ENCODE assay signal across 8 mouse cellular contexts in the genomic region with DNA sequence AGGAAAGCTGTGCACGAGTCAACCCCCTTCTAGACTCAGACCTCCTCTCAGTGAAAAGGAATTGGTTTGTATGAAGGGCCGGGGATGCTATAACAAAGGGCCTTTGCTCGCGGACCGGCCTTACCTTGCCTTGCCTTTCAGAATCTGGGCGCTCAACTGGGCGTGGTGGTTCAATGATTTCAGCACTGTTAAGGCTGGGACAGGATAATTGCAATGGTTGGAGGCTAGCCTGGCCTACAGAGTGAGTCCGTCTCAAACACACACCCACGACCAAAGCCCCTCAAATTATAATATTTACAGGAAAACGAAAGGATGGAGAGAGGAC. TPM values are rescaled to one million over a fixed set of nuclear protein-coding genes. Genes with fewer than 3 reads are reported as not detected.
DNase-seq lines count a peak whose midpoint lies in the region; ATAC-seq and TF ChIP-seq lines count a peak whose summit lies in the region.

A gene (minus strand): TSS at position 132 of the 325 bp plus-strand sequence.

- no peak for TF ChIP-seq CTCF in cortical plate, adult 2 months (IDR thresholded peaks at IDR 0.05; ENCODE audit: extremely low read depth, insufficient read depth, low read length)

- peak within 1 kb of the TSS; percentile 91 for H3K4me2 ChIP-seq in kidney, embryonic 15.5 days
- H3K4me2 ChIP-seq in hindbrain, embryonic 12.5 days (replicated peaks): peak within 1 kb of the TSS; percentile 91
- H3K4me2 ChIP-seq in midbrain, embryonic 11.5 days: peak within 1 kb of the TSS; percentile 96

- no peaks in the 10 kb centered on the region; the same call in 1 of the 2 replicates for H3K9me3 ChIP-seq in kidney, embryonic 15.5 days (replicated peaks)
- H3K9me3 ChIP-seq in hindbrain, embryonic 12.5 days (replicated peaks): no peaks in the 10 kb centered on the region
- H3K9me3 ChIP-seq in midbrain, embryonic 11.5 days (ENCODE audit: control insufficient read depth, low read length): no peaks in the 10 kb centered on the region

- ATAC-seq in kidney, embryonic 15.5 days (replicated peaks; ENCODE audit: low FRiP score): no peak
- ATAC-seq in hindbrain, embryonic 12.5 days (ENCODE audit: low FRiP score): peak; percentile 57; the same call in 1 of the 2 replicates
- peak; percentile 64 for ATAC-seq in midbrain, embryonic 11.5 days (ENCODE audit: low FRiP score)

- peak within 1 kb of the TSS; percentile 52 for H3K4me3 ChIP-seq in kidney, embryonic 15.5 days (replicated peaks)
- H3K4me3 ChIP-seq in cortical plate, adult 2 months (ENCODE audit: insufficient read depth, low read length): peak within 1 kb of the TSS; percentile 36
- peak within 1 kb of the TSS; percentile 41 for H3K4me3 ChIP-seq in hindbrain, embryonic 12.5 days
- H3K4me3 ChIP-seq in midbrain, embryonic 11.5 days (ENCODE audit: low read depth, low read length): peak within 1 kb of the TSS; percentile 47

- peak within 1 kb of the TSS; percentile 53 for H3K9ac ChIP-seq in kidney, embryonic 15.5 days
- peak within 1 kb of the TSS; percentile 64 for H3K9ac ChIP-seq in hindbrain, embryonic 12.5 days
- H3K9ac ChIP-seq in midbrain, embryonic 11.5 days (ENCODE audit: low read length): peak within 1 kb of the TSS; percentile 55

- H3K27ac ChIP-seq in kidney, embryonic 15.5 days: peak within 1 kb of the TSS; percentile 59
- H3K27ac ChIP-seq in cortical plate, adult 2 months (ENCODE audit: insufficient read depth, low read length): no peak within 1 kb of the TSS
- H3K27ac ChIP-seq in hindbrain, embryonic 12.5 days: peak within 1 kb of the TSS; percentile 49
- no peak within 1 kb of the TSS for H3K27ac ChIP-seq in midbrain, embryonic 11.5 days (ENCODE audit: low read depth, low read length)

- no peak for TF ChIP-seq POLR2A in cortical plate, adult 2 months (IDR thresholded peaks at IDR 0.05; ENCODE audit: extremely low read depth, insufficient read depth, low read length)

- H3K4me1 ChIP-seq in kidney, embryonic 15.5 days: peaks cover 22% of the 10 kb centered on the region
- no peaks in the 10 kb centered on the region for H3K4me1 ChIP-seq in cortical plate, adult 2 months (ENCODE audit: control insufficient read depth, insufficient read depth, low read length)
- peaks cover 17% of the 10 kb centered on the region for H3K4me1 ChIP-seq in hindbrain, embryonic 12.5 days
- peaks cover 8% of the 10 kb centered on the region for H3K4me1 ChIP-seq in midbrain, embryonic 11.5 days (ENCODE audit: control insufficient read depth, insufficient read depth, low read length)

- H3K36me3 ChIP-seq in kidney, embryonic 15.5 days: no peaks in the 10 kb centered on the region
- H3K36me3 ChIP-seq in hindbrain, embryonic 12.5 days: no peaks in the 10 kb centered on the region
- no peaks in the 10 kb centered on the region for H3K36me3 ChIP-seq in midbrain, embryonic 11.5 days (ENCODE audit: control insufficient read depth, insufficient read depth, low read length)

- 13% methylated on average over 10 of the region's 10 CpGs for WGBS in kidney, embryonic 15.5 days
- WGBS in hindbrain, embryonic 12.5 days: 5% methylated on average over 10 of the region's 10 CpGs
- 5% methylated on average over 10 of the region's 10 CpGs for WGBS in midbrain, embryonic 11.5 days

- H3K27me3 ChIP-seq in kidney, embryonic 15.5 days: peaks cover 23% of the 10 kb centered on the region
- peaks cover 19% of the 10 kb centered on the region for H3K27me3 ChIP-seq in hindbrain, embryonic 12.5 days
- peaks cover 10% of the 10 kb centered on the region for H3K27me3 ChIP-seq in midbrain, embryonic 11.5 days (ENCODE audit: control insufficient read depth, insufficient read depth, low read length)

- DNase-seq in kidney, adult 9 months: no peak
- DNase-seq in midbrain, embryonic 11.5 days (ENCODE audit: low spot score, missing footprints): peak; percentile 92
- no peak for DNase-seq in urinary bladder, adult 2 months (ENCODE audit: low spot score)
- DNase-seq in MN1 (ENCODE audit: low spot score): no peak
- no peak for DNase-seq in cerebellum, postnatal 10 days

RNA-seq across cellular contexts. Expression of the gene that starts here (rescaled TPM):
- 25.4 and 30.4 TPM in 2 replicates for polyA plus RNA-seq in kidney, embryonic 15.5 days (2015; fragmentation: Nextera tagmentation; extraction: Ambion mirVana)
- polyA plus RNA-seq in cortical plate, adult 2 months (2012; rRNA removed): 1.9 and 3.5 TPM in 2 replicates
- polyA plus RNA-seq in hindbrain, embryonic 12.5 days (2016; fragmentation: Nextera tagmentation; extraction: Ambion mirVana): 2.6 and 3.3 TPM in 2 replicates
- 1.5 and 2.1 TPM in 2 replicates for polyA plus RNA-seq in midbrain, embryonic 11.5 days (2014; fragmentation: Nextera tagmentation; extraction: Ambion mirVana)
- polyA plus RNA-seq in urinary bladder, adult 2 months (2012; rRNA removed): 3.3 and 4.9 TPM in 2 replicates

Comparison
In these comparisons a context has a peak if more than half of its experiments do, and no peak if none do; other contexts are left out.
1. H3K27ac ChIP-seq: peak in kidney, embryonic 15.5 days (single experiment) and hindbrain, embryonic 12.5 days (single experiment); none in cortical plate, adult 2 months (single experiment) and midbrain, embryonic 11.5 days (single experiment).
2. Peak in every context shown above with its lines, with median percentiles within 50 percentile points of each other: H3K4me2 ChIP-seq, H3K4me3 ChIP-seq and H3K9ac ChIP-seq.